Mouse (Mus musculus) stomach, postnatal 0 days (tissue): ENCODE results near the gene Map3k6. TPM values are rescaled to one million over a fixed set of nuclear protein-coding genes. Genes with fewer than 3 reads are reported as not detected.

Experiments
- ATAC-seq: fragments of 200-750 bp; cut with Nextera tagmentation; 2 replicates; pipeline ENCODE4 v1.8.0; 2017; ENCODE audit not compliant: low FRiP score, low TSS enrichment
- DNase-seq: peaks from one replicate; pipeline ENCODE4 v3.0.0-alpha.2; 2016; ENCODE audit warnings: low spot score
- H3K27ac ChIP-seq: fragments of 300-500 bp; sonication (generic); replicated peaks from 2 replicates; pipeline ENCODE4 v1.5.1; 2014; ENCODE audit warnings: mild to moderate bottlenecking, control low read depth
- H3K27me3 ChIP-seq: fragments of 300-500 bp; sonication (generic); 2 replicates; pipeline ENCODE4 v1.6.1; 2014; ENCODE audit warnings: low read length; ENCODE audit not compliant: control insufficient read depth, insufficient read depth
- H3K36me3 ChIP-seq: fragments of 300-500 bp; sonication (generic); 2 replicates; pipeline ENCODE4 v1.6.1; 2014; ENCODE audit warnings: low read length, mixed read lengths; ENCODE audit not compliant: control insufficient read depth, insufficient read depth
- H3K4me1 ChIP-seq: fragments of 300-500 bp; sonication (generic); replicated peaks from 2 replicates; pipeline ENCODE4 v1.6.1; 2014; ENCODE audit warnings: antibody characterized with exemption; ENCODE audit not compliant: control insufficient read depth, insufficient read depth
- H3K4me2 ChIP-seq: fragments of 300-500 bp; sonication (generic); replicated peaks from 2 replicates; pipeline ENCODE4 v1.6.1; 2014; ENCODE audit warnings: low read depth, mild to moderate bottlenecking, control low read depth, moderate library complexity
- H3K4me3 ChIP-seq: fragments of 300-500 bp; sonication (generic); 2 replicates; pipeline ENCODE4 v1.5.1; 2014; ENCODE audit warnings: low read depth, low read length, control low read depth
- H3K9ac ChIP-seq: fragments of 300-500 bp; sonication (generic); 2 replicates; pipeline ENCODE4 v1.6.1; 2014; ENCODE audit warnings: mild to moderate bottlenecking, low read length, control low read depth, mixed read lengths
- H3K9me3 ChIP-seq: fragments of 300-500 bp; sonication (generic); 2 replicates; pipeline ENCODE4 v1.6.1; 2016; ENCODE audit warnings: low read length; ENCODE audit not compliant: control insufficient read depth
- CTCF ChIP-seq: IDR thresholded peaks from 2 replicates; pipeline ENCODE4 v1.5.1; 2016; ENCODE audit warnings: antibody characterized with exemption, low read depth, mild to moderate bottlenecking, moderate library complexity
- EP300 ChIP-seq: optimal IDR thresholded peaks from 2 replicates; pipeline ENCODE3; 2016; ENCODE audit warnings: antibody characterized with exemption
- WGBS: fragments of 180-500 bp; shearing (Covaris S2); extraction: QIAGEN DNeasy Blood & Tissue Kit; methylation state at CpG from one replicate; pipeline ENCODE4 v1.1.7; 2014; 5-methylcytosine and 5-hydroxymethylcytosine counted together
- polyA plus RNA-seq: library from polyadenylated mRNA; unstranded; fragments of >200 nt; fragmentation: Nextera tagmentation; extraction: Ambion mirVana; gene quantifications from 2 replicates; pipeline ENCODE4 v1.2.1, GENCODE M21; 2015

Gene Map3k6
- polyA plus RNA-seq, 1 experiment from 2014 or later: 17.6 TPM

GRCm38 (mm10) chr4:133257230-133257629 lies 16.6 kb downstream of the Map3k6 start:
- H3K27ac ChIP-seq: peak overlapping the region; percentile 56
- H3K4me2 ChIP-seq: peak overlapping the region; percentile 34; the same call in 1 of the 2 replicates
- no peaks in the 10 kb centered on the region for H3K4me1 ChIP-seq
- no peaks in the 10 kb centered on the region for H3K27me3 ChIP-seq
- H3K4me3 ChIP-seq: no peak overlapping the region
- 31% methylated on average over 11 of the region's 12 CpGs for WGBS
- DNase-seq: peak; percentile 82
- TF ChIP-seq EP300 (no peak), CTCF (no peak)
- H3K36me3 ChIP-seq: no peaks in the 10 kb centered on the region; the same call in 1 of the 2 replicates
- peak; percentile 62 for ATAC-seq
- H3K9ac ChIP-seq: peak overlapping the region; percentile 4; the same call in 1 of the 2 replicates
- no peaks in the 10 kb centered on the region for H3K9me3 ChIP-seq

DNA sequence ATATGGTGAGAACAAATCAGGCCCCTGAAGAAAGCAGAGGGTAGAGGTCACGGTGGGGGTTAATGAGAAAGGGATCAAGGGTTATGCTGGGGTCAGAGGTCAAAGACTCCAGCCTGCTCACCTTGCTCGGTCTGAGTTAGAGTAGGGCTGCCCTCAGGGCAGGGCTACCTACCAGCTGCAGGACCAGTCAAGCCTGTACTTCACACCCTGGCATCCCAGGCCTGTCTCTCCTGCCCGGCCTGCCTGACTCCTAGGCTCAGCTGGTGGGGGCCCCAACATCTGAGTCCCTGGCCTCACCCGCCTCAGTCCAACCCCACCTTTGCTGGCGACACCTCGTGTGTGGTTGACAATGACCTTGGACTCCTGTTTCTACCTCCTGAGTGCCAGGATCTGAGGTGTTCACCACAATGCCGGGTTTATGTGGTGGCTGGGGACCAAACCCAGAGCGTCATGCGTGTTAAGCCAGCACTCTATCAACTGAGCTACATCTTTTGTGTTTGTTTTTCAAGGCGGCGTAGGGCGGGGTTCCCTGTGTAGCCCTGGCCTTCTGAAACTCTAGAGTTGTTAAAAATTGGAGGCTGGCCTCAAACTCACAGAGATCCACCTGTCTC lies 17.3 kb downstream of the Map3k6 start:
- Histone ChIP-seq H3K27me3 (no peaks in the 10 kb centered on the region), H3K9me3 (no peaks in the 10 kb centered on the region), H3K4me1 (no peaks in the 10 kb centered on the region), H3K27ac (peak overlapping the region; percentile 56), H3K4me3 (no peak overlapping the region), H3K4me2 (peak overlapping the region; percentile 34; the same call in 1 of the 2 replicates), H3K9ac (peak overlapping the region; percentile 4; the same call in 1 of the 2 replicates), H3K36me3 (no peaks in the 10 kb centered on the region; the same call in 1 of the 2 replicates)
- peak; percentile 66 for DNase-seq
- peak; percentile 78 for ATAC-seq
- TF ChIP-seq CTCF: no peak
- TF ChIP-seq EP300: peak; percentile 75
- 48% methylated on average over 12 of the region's 12 CpGs for WGBS

GRCm38 (mm10) chr4:133261641-133262374 lies 21.2 kb downstream of the Map3k6 start:
- peak overlapping the region; percentile 51 for H3K4me2 ChIP-seq
- H3K9me3 ChIP-seq: no peaks in the 10 kb centered on the region
- no peak for DNase-seq
- no peaks in the 10 kb centered on the region for H3K4me1 ChIP-seq
- H3K9ac ChIP-seq: peak overlapping the region; percentile 47; the same call in 1 of the 2 replicates
- 40% methylated on average over 10 of the region's 10 CpGs for WGBS
- TF ChIP-seq CTCF: no peak
- TF ChIP-seq EP300: no peak
- peak overlapping the region; percentile 34 for H3K4me3 ChIP-seq
- H3K27me3 ChIP-seq: no peaks in the 10 kb centered on the region
- H3K36me3 ChIP-seq: peaks cover 5% of the 10 kb centered on the region
- no peak for ATAC-seq
- peak overlapping the region; percentile 82 for H3K27ac ChIP-seq

- H3K4me3 ChIP-seq: peak overlapping the region; percentile 34
- H3K36me3 ChIP-seq: peaks cover 9% of the 10 kb centered on the region
- no peaks in the 10 kb centered on the region for H3K4me1 ChIP-seq
- H3K27ac ChIP-seq: peak overlapping the region; percentile 82
- peak overlapping the region; percentile 51 for H3K4me2 ChIP-seq
- ATAC-seq (no peak), DNase-seq (no peak)
- H3K27me3 ChIP-seq: no peaks in the 10 kb centered on the region
- no peak for TF ChIP-seq CTCF
- no peak for TF ChIP-seq EP300
- no peaks in the 10 kb centered on the region for H3K9me3 ChIP-seq
- 56% methylated on average over 7 of the region's 7 CpGs for WGBS
- peak overlapping the region; percentile 47 for H3K9ac ChIP-seq
Measured at GRCm38 (mm10) chr4:133262375-133262765, 21.8 kb downstream of the Map3k6 start.

GRCm38 (mm10) chr4:133262882-133263281 lies 22.3 kb downstream of the Map3k6 start, which contains the start of gene Sytl1:
TSS of gene Sytl1 (minus strand) at chr4:133263113.
- Histone ChIP-seq H3K9ac (peak within 1 kb of the TSS; percentile 47), H3K4me2 (peak within 1 kb of the TSS; percentile 51), H3K27ac (peak within 1 kb of the TSS; percentile 82), H3K36me3 (peaks cover 12% of the 10 kb centered on the region), H3K27me3 (no peaks in the 10 kb centered on the region), H3K9me3 (no peaks in the 10 kb centered on the region), H3K4me3 (peak within 1 kb of the TSS; percentile 34), H3K4me1 (no peaks in the 10 kb centered on the region)
- peak; percentile 67 for DNase-seq
- WGBS: 32% methylated on average over 7 of the region's 7 CpGs
- ATAC-seq: peak; percentile 63
- TF ChIP-seq EP300: no peak
- peak; percentile 44 for TF ChIP-seq CTCF

DNA sequence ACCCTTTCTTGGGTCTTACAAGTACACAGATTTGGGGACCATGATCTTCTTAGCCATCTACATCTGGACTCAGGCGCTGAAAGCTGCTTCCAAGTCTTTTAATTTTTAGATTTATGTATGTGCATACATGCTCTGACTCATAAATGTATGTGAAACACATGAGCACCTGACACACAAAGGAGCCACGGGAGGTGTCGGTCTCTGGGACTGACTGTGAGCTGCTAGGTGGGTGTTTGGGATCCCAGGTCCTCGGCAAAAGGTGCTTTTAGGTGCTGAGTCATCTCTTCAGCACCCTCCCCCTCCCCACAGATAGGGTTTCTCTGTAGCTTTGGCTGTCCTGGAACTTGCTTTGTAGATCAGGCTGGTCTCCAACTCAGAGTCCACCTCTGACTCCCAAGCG lies 23.1 kb downstream of the Map3k6 start:
- Histone ChIP-seq H3K9me3 (no peaks in the 10 kb centered on the region), H3K4me3 (no peak overlapping the region), H3K27me3 (no peaks in the 10 kb centered on the region), H3K4me1 (no peaks in the 10 kb centered on the region), H3K27ac (0 out of 2 replicates have a peak overlapping the region, but pooled peaks have one; percentile 24), H3K9ac (no peak overlapping the region), H3K36me3 (peaks cover 18% of the 10 kb centered on the region), H3K4me2 (no peak overlapping the region)
- WGBS: 79% methylated on average over 5 of the region's 5 CpGs
- no peak for DNase-seq
- TF ChIP-seq EP300: no peak
- no peak for TF ChIP-seq CTCF
- ATAC-seq: no peak
